Mouse (Mus musculus) spleen, postnatal 14 days (tissue): ENCODE data around the gene Rfx4.

Source experiments
- DNase-seq, 2 experiments: peaks; one replicate each; pipeline ENCODE4 v3.0.0; 2021 to 2022; ENCODE audit warnings: low spot score in 2 of 2

Rfx4 gene

DNA sequence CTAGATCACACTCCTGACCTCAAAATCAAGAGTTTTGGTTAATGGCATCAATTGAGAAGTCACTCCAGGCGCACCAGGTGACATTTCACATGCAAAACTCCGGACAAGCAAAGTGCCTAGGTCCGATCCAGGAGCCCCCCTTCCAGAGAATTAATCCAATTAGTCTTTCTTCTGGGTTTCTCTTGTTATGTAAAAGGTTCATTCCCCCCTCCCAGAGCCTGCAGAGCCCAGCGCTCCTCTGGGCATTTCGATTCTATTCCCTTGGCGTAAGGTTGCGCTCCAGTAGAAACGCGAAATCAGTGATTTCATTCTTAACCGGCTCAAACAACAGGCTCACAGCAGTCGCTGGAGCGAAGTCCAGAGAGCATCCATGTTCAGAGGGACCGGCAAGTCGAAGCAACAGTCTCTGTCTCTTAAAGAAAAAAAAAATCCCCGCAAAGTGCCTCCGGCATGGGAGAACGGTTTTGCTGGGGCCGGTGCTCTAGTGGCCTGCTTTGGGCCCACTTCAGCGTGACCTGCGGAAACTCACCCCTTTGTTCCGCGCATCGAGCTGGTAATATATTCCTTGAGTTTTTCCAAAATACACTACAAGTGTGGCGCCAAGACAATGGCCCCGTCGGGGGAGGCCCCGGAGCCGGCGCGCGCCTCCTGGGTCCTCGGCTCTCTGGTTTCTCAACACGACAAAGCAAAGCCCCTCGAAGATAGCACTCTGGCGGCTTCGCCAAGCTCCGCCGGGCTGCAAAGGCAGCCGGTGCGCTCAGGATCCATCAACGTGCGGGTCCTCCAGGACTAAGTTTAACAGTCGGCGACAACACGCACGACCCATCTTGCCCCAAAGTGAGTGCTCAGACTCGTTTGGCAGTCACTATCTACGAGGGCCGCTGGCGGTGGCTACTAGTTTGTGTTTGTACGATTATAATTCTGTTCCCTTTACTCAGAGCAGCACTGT is 2.9 kb downstream of the Rfx4 start:
- DNase-seq, result no peak

GRCm38 (mm10) chr10:84759511-84760117 is 3.8 kb downstream of the Rfx4 start:
- no peak for DNase-seq

GRCm38 (mm10) chr10:84760118-84761111 is 4.6 kb downstream of the Rfx4 start:
- no peak for DNase-seq

DNA sequence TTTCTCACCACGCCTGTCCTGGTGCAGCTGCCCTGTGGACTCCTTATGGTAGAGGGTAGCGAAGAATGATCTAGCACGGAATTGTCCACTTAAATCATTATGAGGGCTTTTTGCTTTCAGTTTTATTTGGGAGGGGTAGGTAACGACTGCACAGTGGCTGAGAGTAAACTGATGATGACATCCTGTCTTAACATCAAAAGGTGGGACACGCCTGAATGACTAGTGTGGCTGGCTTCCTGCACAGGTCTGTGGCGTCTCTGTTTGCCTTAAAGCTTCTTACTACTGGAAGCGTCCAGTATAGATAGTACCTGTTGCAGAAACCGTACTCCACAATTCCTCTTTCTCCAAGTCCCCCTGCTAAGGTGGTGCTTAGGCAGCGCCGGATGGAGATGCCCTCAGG is 12.9 kb downstream of the Rfx4 start:
- no peak for DNase-seq

DNA sequence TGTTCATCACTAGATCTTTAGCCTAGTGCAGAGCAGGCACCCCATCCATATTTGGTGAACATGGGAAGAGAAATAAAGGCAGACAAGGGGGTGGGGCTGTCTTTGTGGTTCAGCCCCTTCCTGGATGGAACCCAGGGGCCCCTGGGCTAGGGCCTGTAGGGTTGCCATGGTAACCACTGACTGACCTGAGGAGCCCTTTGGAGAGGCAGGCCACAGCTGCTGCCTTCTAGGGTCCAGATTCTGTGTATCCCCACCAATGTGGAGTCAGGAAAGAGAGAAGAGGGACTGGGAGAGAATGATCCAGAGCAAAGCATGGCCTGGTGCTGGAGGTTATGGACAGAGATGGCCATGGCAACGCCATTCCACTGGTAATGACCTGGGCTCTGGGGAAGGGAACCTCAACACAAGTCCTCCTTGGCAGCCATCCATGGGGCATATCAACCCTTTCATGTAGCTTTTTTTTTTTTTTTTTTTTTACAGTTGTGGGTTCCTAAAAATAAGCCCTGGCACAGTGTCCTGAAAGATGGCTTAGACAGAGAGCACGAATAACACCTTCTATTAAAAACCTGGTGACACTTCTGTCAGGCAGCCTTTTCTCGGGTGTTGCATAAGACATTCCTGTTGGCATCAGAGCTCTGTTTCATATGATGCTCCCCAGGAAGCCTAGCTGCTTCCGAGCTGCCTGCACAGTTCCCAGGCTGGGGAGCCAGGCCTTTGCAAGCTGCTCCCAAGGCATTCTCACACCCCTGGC is 16.7 kb downstream of the Rfx4 start:
- DNase-seq, result no peak

- DNase-seq, result no peak
Observed at GRCm38 (mm10) chr10:84773889-84774288, 18.0 kb downstream of the Rfx4 start.

GRCm38 (mm10) chr10:84774573-84774972 is 18.7 kb downstream of the Rfx4 start:
- peak; percentile 33 to 44 for DNase-seq

DNA sequence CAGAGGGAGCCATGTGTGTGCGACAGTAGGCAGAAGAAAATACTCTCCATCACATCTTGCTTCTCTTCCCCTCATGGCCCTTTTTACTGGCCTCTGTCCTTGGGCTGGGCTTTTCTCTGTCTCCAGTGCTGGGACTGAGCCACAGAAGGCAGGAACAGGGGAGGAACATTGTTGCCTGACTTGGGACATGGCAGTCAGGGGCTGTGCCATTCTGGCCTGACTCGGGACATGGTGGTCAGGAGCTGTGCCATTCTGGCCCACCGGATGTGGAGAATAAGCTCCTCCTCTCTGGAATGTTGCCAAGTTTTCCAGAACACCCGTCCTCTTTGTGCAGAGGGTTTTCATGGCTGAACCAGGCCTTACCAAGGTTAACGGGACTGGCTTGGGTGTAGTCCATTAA is 21.2 kb downstream of the Rfx4 start:
- no peak for DNase-seq

DNA sequence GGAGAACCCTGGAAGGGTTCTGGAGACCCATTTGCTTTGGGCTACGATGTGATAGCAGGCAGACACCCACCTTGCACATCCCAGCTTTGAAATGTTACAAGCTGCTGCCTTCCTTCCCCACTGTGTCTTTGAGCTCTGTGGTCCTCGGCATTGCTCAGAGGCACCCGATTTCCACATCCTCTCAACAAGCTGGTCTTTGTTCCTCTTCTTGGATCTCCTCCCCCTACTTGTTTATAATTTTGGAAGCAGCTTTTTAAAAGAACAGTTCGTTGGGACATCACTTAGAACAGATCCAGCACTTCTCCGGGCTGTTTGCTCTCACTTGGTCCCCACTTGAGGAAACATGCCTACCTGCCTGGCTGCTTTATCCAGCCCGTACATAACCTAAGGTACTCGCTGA is 22.1 kb downstream of the Rfx4 start:
- DNase-seq, result no peak

GRCm38 (mm10) chr10:84780828-84781227 is 25.0 kb downstream of the Rfx4 start:
- no peak for DNase-seq

DNA sequence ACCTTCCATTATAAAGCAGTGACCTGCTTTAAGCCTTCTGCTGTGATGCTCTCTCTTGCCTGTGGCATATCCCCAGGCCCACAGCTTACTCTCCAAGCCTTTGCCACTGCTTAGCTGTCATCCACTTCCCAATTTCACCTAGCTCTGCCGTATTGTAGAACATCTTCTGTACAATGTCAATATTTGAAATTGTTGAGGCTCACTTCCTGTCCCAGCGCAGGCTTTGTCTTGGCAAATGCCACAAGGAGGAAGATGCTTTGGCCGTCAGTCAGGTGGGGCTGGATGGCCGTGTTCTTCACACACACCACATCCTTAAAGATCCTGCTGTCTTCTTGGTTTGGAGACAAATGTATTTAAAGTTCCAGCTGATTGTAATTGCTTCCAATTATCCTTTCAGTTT is 29.5 kb downstream of the Rfx4 start:
- no peak for DNase-seq

DNA sequence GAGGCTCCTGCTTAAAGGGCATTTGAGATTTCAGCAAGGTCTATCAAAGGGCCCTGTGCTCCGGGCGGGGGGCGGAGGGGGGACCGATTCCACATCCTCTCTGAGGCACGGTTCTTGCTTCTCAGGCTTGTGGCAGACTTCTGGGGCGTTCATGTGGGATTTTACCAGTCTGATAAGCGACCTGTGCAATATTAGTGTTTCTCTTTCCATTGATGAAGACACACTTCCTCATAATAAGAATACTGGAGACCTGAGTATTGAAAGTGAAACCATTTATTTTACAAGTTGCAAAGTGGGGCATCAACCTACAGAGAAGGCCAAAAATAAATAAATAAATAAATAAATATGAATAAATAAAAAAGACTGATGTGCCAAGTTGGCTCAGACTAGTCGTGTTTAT is 34.5 kb downstream of the Rfx4 start:
- no peak for DNase-seq

- DNase-seq, result no peak
Observed at GRCm38 (mm10) chr10:84791181-84791580, 35.3 kb downstream of the Rfx4 start.

DNA sequence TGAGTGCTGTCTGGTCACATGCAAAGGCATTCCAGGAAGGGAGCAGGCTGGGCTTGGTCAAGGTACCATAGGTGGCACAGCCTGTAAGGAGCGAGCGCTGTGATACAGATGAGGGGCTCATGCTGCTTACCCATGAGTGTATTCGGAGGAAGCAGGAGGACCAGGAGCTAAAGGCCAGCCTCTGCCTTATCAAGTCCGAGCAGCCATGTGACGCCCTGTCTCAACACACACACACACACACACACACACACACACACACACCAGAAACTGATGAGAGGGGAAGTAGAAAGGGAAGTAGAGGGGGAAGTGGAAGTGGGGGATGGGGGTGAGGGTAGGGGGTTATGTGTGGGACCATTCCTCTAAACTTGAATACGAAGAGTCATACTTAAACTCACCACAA is 45.7 kb downstream of the Rfx4 start:
- DNase-seq, result no peak

GRCm38 (mm10) chr10:84803216-84803844 is 47.5 kb downstream of the Rfx4 start:
- DNase-seq, result no peak

GRCm38 (mm10) chr10:84805576-84805975 is 49.7 kb downstream of the Rfx4 start:
- no peak for DNase-seq

DNA sequence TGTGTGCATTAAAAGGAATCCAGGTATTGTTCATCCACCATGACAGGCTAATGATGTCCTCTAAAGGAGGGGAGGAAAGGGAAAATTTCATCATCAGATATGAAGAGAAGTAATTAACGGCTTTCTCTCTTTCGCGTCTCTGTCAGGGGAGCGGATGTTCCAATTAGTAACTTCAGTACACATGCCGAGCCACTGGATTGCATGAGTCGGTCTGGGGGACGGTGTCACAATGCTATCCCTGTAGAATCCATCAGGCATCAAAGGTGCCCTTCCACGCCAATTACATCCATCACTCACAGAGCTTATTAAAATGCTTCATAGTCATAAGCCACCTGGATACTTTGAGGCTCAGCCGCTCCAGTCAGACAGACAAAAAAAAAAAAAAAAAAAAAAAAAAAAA is 51.3 kb downstream of the Rfx4 start:
- no peak for DNase-seq

- no peak for DNase-seq
Observed at GRCm38 (mm10) chr10:84810030-84810849, 54.4 kb downstream of the Rfx4 start.

DNA sequence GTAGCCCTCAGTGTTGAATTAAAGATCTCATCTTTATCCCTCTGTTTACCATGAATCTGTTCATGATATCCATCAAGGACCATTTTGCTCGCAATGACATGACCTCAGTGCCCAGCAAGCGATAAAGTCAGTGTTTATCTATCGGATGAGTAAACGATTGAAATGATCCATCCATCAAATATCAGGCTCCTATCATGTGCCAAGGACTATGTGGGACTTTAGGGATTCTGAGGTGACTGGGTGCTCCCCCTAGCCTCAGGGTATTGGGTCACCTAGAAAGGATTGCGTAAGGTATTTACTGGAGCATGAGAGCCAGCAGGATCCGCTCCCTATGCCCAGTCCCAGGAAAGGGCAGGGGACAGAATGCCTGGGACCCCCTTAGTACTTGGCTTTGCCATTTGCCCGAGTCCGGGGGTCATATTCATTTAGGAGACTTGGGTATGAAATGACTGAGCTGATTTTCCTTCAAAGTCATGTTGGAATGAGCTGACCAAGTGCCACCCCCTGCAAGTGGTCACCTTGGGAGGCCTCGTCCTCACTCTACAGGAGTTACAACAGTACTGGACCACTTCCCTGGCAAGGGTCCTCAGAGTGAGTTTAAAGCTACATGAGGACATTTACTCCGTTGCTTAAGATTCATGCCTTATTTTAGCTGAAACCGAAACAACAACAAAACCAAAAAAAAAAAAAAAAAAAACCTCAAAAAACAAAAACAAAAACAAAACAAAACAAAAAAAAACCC is 55.5 kb downstream of the Rfx4 start:
- no peak for DNase-seq
